Mouse (Mus musculus) MEL (cell line): Measurements from ENCODE around the gene Xlr5a. TPM values are rescaled to one million over a fixed set of nuclear protein-coding genes. Genes with fewer than 3 reads are reported as not detected.
"Not testable (repeated sequence)": the region's sequence is repeated elsewhere in the genome, so short reads cannot be mapped to it uniquely, and the experiment has no call there.

Source experiments
- DNase-seq: peaks from one replicate; pipeline ENCODE4 v3.0.0; 2011; ENCODE audit warnings: low read depth, low spot score
- H3K27ac ChIP-seq: 2 replicates; pipeline ENCODE4 v1.5.1; 2012; ENCODE audit warnings: low read depth, mild to moderate bottlenecking, control low read depth, low read length, moderate library complexity; ENCODE audit not compliant: control insufficient read depth
- H3K27me3 ChIP-seq, 2 experiments: fragments of 150-350 bp in 1 of 2; sonication (generic) in 1 of 2; 2 replicates each; pipeline ENCODE4 v1.6.1; 2012; ENCODE audit warnings: low read length in 2 of 2, mild to moderate bottlenecking in 2 of 2, improper control_type of control experiment in 1 of 2, moderate library complexity in 1 of 2; ENCODE audit not compliant: insufficient read depth in 2 of 2, control insufficient read depth in 1 of 2
- H3K36me3 ChIP-seq, 2 experiments: 2 replicates each; pipeline ENCODE4 v1.6.1; 2012 to 2014; ENCODE audit warnings: low read length in 2 of 2, improper control_type of control experiment in 1 of 2, inconsistent platforms in 1 of 2, mild to moderate bottlenecking in 1 of 2; ENCODE audit not compliant: insufficient read depth in 2 of 2, control insufficient read depth in 1 of 2
- H3K4me1 ChIP-seq, 2 experiments: fragments of 150-350 bp in 1 of 2; sonication (generic) in 1 of 2; 2 replicates each; pipeline ENCODE4 v1.6.1; 2012; ENCODE audit warnings: low read length in 2 of 2, improper control_type of control experiment in 1 of 2, mild to moderate bottlenecking in 1 of 2; ENCODE audit not compliant: insufficient read depth in 2 of 2, control insufficient read depth in 1 of 2
- H3K4me3 ChIP-seq, 2 experiments: fragments of 150-350 bp in 1 of 2; sonication (generic) in 1 of 2; 2 replicates each; pipeline ENCODE4 v1.5.1; 2012; ENCODE audit warnings: low read depth in 2 of 2, low read length in 2 of 2, mild to moderate bottlenecking in 2 of 2, moderate library complexity in 2 of 2, control low read depth in 1 of 2, improper control_type of control experiment in 1 of 2; ENCODE audit not compliant: control insufficient read depth in 1 of 2, insufficient read depth in 1 of 2
- H3K79me2 ChIP-seq: 2 replicates; pipeline ENCODE4 v1.6.1; 2012; ENCODE audit warnings: mild to moderate bottlenecking, low read length, moderate library complexity; ENCODE audit not compliant: control insufficient read depth, poor library complexity, insufficient read depth
- H3K9ac ChIP-seq: 2 replicates; pipeline ENCODE4 v1.6.1; 2012; ENCODE audit warnings: low read depth, mild to moderate bottlenecking, control low read depth, low read length, moderate library complexity; ENCODE audit not compliant: control insufficient read depth, poor library complexity, severe bottlenecking
- H3K9me3 ChIP-seq: fragments of 150-350 bp; sonication (generic); replicated peaks from 2 replicates; pipeline ENCODE4 v1.6.1; 2012; ENCODE audit warnings: mild to moderate bottlenecking, low read length, improper control_type of control experiment, moderate library complexity; ENCODE audit not compliant: insufficient read depth
- BHLHE40 ChIP-seq: IDR thresholded peaks from 2 replicates; pipeline ENCODE4 v1.6.1; 2012; ENCODE audit warnings: low read depth, mild to moderate bottlenecking, inconsistent platforms, low read length, improper control_type of control experiment, borderline replicate concordance
- CHD1 ChIP-seq: IDR thresholded peaks from 2 replicates; pipeline ENCODE4 v1.6.1; 2012; ENCODE audit warnings: low read depth, mild to moderate bottlenecking, inconsistent platforms, low read length, improper control_type of control experiment
- E2F4 ChIP-seq: IDR thresholded peaks from 2 replicates; pipeline ENCODE4 v1.6.1; 2011; ENCODE audit warnings: low read depth, low read length, improper control_type of control experiment, borderline replicate concordance
- EP300 ChIP-seq, 2 experiments: IDR thresholded peaks; 2 replicates each; pipeline ENCODE4 v1.6.1; 2011; ENCODE audit warnings: improper control_type of control experiment in 2 of 2, low read length in 2 of 2, low read depth in 1 of 2, mild to moderate bottlenecking in 1 of 2
- ETS1 ChIP-seq: IDR thresholded peaks from 2 replicates; pipeline ENCODE4 v1.6.1; 2012; ENCODE audit warnings: low read depth, mild to moderate bottlenecking, inconsistent platforms, low read length, improper control_type of control experiment, moderate library complexity
- GABPA ChIP-seq: IDR thresholded peaks from 2 replicates; pipeline ENCODE4 v1.6.1; 2012; ENCODE audit warnings: low read depth, mild to moderate bottlenecking, inconsistent platforms, low read length, improper control_type of control experiment, moderate library complexity
- HCFC1 ChIP-seq: IDR thresholded peaks from 2 replicates; pipeline ENCODE4 v1.6.1; 2012; ENCODE audit warnings: low read depth, mild to moderate bottlenecking, inconsistent platforms, low read length, improper control_type of control experiment, moderate library complexity
- MAFK ChIP-seq: IDR thresholded peaks from 2 replicates; pipeline ENCODE4 v1.6.1; 2011; ENCODE audit warnings: low read depth, mild to moderate bottlenecking, low read length, improper control_type of control experiment, borderline replicate concordance
- RAD21 ChIP-seq: IDR thresholded peaks from 2 replicates; pipeline ENCODE4 v1.6.1; 2011; ENCODE audit warnings: mild to moderate bottlenecking, low read depth, low read length, improper control_type of control experiment
- RCOR1 ChIP-seq: IDR thresholded peaks from 2 replicates; pipeline ENCODE4 v1.6.1; 2012; ENCODE audit warnings: low read depth, mild to moderate bottlenecking, inconsistent platforms, low read length, improper control_type of control experiment
- TBP ChIP-seq: IDR thresholded peaks from 2 replicates; pipeline ENCODE4 v1.8.0; 2011; ENCODE audit warnings: low read depth, low read length, improper control_type of control experiment
- USF2 ChIP-seq, 2 experiments: IDR thresholded peaks; 2 replicates each; pipeline ENCODE4 v1.6.1; 2011 to 2012; ENCODE audit warnings: improper control_type of control experiment in 2 of 2, low read length in 2 of 2, borderline replicate concordance in 1 of 2, inconsistent platforms in 1 of 2, low read depth in 1 of 2, mild to moderate bottlenecking in 1 of 2; ENCODE audit not compliant: insufficient read depth in 1 of 2
- polyA plus RNA-seq, 2 experiments: library from polyadenylated mRNA; stranded (reverse) in 1 of 2; unstranded in 1 of 2; fragments of >175 nt in 1 of 2; fragments of >200 nt in 1 of 2; gene quantifications; 2 replicates each; pipeline versions ENCODE4 v1.2.1 to v1.2.4; 2012; ENCODE audit warnings: low replicate concordance in 2 of 2, low read depth in 1 of 2; ENCODE audit not compliant: insufficient read length in 2 of 2, insufficient read depth in 1 of 2, missing spikeins in 1 of 2
- total RNA-seq: library from RNA; depleted of rRNA; stranded (reverse); fragments of 300-350 nt; gene quantifications from 2 replicates; pipeline ENCODE4 v1.2.3, GENCODE M21; 2012

The Xlr5a gene
- total and polyA plus RNA-seq, 3 experiments, result not detected

GRCm38 (mm10) chrX:73066765-73067312 lies 225.9 kb downstream of the Xlr5a start:
- not testable (repeated sequence) for H3K4me1 ChIP-seq

GRCm38 (mm10) chrX:73064415-73064793 lies 228.4 kb downstream of the Xlr5a start, which contains the start of gene Pnma3:
Gene Pnma3 (plus strand): TSS chrX:73064787.
- H3K27ac ChIP-seq, result no peak within 1 kb of the TSS
- no peaks in the 10 kb centered on the region for H3K27me3 ChIP-seq
- H3K4me3 ChIP-seq, result no peak within 1 kb of the TSS
- no peaks in the 10 kb centered on the region for H3K79me2 ChIP-seq
- no peak for DNase-seq
- no peak within 1 kb of the TSS for H3K9ac ChIP-seq
- peaks cover 0 to 6% of the 10 kb centered on the region in 2 experiments; a peak in 3 of 4 replicates for H3K4me1 ChIP-seq
- no peaks in the 10 kb centered on the region for H3K9me3 ChIP-seq
- H3K36me3 ChIP-seq, result peaks cover 0 to 8% of the 10 kb centered on the region in 2 experiments; a peak in 2 of 4 replicates
- TF ChIP-seq RCOR1 (no peak), MAFK (no peak), CHD1 (no peak), BHLHE40 (no peak), USF2 (IDR thresholded peaks at IDR 0.05; ENCODE audit: borderline replicate concordance in 1 of 2, insufficient read depth in 1 of 2, low read depth in 1 of 2, low read length in 2 of 2) (no peak), HCFC1 (no peak), TBP (no peak), RAD21 (no peak), EP300 (IDR thresholded peaks at IDR 0.05; ENCODE audit: low read depth in 1 of 2, low read length in 2 of 2) (no peak), GABPA (no peak), E2F4 (no peak), ETS1 (no peak)

More at GRCm38 (mm10) chrX:73066765-73067312, 225.9 kb downstream of the Xlr5a start:
- H3K27ac ChIP-seq, H3K9me3 ChIP-seq, H3K79me2 ChIP-seq, H3K4me3 ChIP-seq, H3K27me3 ChIP-seq, H3K9ac ChIP-seq, H3K36me3 ChIP-seq, DNase-seq: not testable (repeated sequence)
